Comparison of ENCODE assay signal across 8 mouse cellular contexts in the genomic region with DNA sequence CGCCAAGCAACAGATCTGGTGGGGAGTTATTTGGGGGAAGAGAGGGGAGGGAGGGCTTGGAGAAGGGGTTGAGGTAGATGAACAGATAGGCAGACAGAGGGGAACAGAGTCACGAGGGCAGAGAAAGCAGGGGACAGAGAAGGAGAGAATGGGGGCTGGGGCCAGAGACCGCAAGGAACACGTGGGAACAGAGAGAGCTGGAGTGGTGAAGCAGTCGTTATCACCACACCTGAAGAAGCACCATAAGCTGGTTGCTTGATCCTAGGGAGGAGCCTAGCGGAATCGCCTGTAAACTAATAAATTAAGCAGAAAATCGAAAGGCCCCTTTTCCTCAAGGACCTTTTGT. TPM values are rescaled to one million over a fixed set of nuclear protein-coding genes. Genes with fewer than 3 reads are reported as not detected.
A peak's percentile ranks its signal among the peaks of the same experiment; 100 is the strongest.
DNase-seq lines count a peak whose midpoint lies in the region; ATAC-seq and TF ChIP-seq lines count a peak whose summit lies in the region.

No protein-coding gene starts in this region.

- H3K4me3 ChIP-seq in layer of hippocampus, adult 2 months, result peak overlapping the region; percentile 68
- H3K4me3 ChIP-seq in embryonic facial prominence, embryonic 13.5 days, result peak overlapping the region; percentile 55
- H3K4me3 ChIP-seq in intestine, embryonic 16.5 days (ENCODE audit: low read length), result peak overlapping the region; percentile 45
- H3K4me3 ChIP-seq in myocyte, result peak overlapping the region; percentile 23

- H3ac ChIP-seq in myocyte (ENCODE audit: control insufficient read depth, insufficient read length), result no peak overlapping the region

- no peak for ATAC-seq in embryonic facial prominence, embryonic 13.5 days (ENCODE audit: insufficient number of reproducible peaks, insufficient read depth, low FRiP score, low TSS enrichment, low read depth)
- peak; percentile 30 for ATAC-seq in intestine, embryonic 16.5 days

- peak overlapping the region; percentile 75 for H3K9ac ChIP-seq in embryonic facial prominence, embryonic 13.5 days
- peak overlapping the region; percentile 62 for H3K9ac ChIP-seq in intestine, embryonic 16.5 days (ENCODE audit: low read depth, low read length)

- no peaks in the 10 kb centered on the region for H3K79me2 ChIP-seq in myocyte (ENCODE audit: control insufficient read depth, insufficient read depth)

- DNase-seq in layer of hippocampus, adult 2 months (ENCODE audit: low spot score in 2 of 2), result no peak
- DNase-seq in layer of hippocampus, adult 8-10 months (ENCODE audit: low spot score in 2 of 2), result no peak
- no peak for DNase-seq in B cell, adult 2 months
- no peak for DNase-seq in retina, embryonic 14.5 days (ENCODE audit: low spot score)
- DNase-seq in spleen, postnatal 14 days (ENCODE audit: low spot score in 2 of 2), result no peak

- peaks cover 4% of the 10 kb centered on the region; the same call in 1 of the 2 replicates for H3K4me1 ChIP-seq in embryonic facial prominence, embryonic 13.5 days
- H3K4me1 ChIP-seq in intestine, embryonic 16.5 days (ENCODE audit: control insufficient read depth, insufficient read depth, low read length), result 0 out of 2 replicates have a peak, but pooled peaks cover 2% of the 10 kb centered on the region

- no peaks in the 10 kb centered on the region for H3K27me3 ChIP-seq in embryonic facial prominence, embryonic 13.5 days
- no peaks in the 10 kb centered on the region for H3K27me3 ChIP-seq in intestine, embryonic 16.5 days (replicated peaks; ENCODE audit: control insufficient read depth, insufficient read depth, low read length)
- H3K27me3 ChIP-seq in myocyte (ENCODE audit: control insufficient read depth, insufficient read depth, insufficient read length), result no peaks in the 10 kb centered on the region

- no peak for TF ChIP-seq POLR2A in myocyte (IDR thresholded peaks at IDR 0.05; ENCODE audit: insufficient read length, low read depth)

- no peaks in the 10 kb centered on the region for H3K9me3 ChIP-seq in embryonic facial prominence, embryonic 13.5 days
- H3K9me3 ChIP-seq in intestine, embryonic 16.5 days (ENCODE audit: control insufficient read depth, low read length), result no peaks in the 10 kb centered on the region; the same call in 1 of the 2 replicates

- no peak for TF ChIP-seq CTCF in layer of hippocampus, adult 2 months (conservative IDR thresholded peaks at IDR 0.05)

- WGBS in embryonic facial prominence, embryonic 13.5 days, result 5% methylated on average over 8 of the region's 8 CpGs
- 4% methylated on average over 8 of the region's 8 CpGs for WGBS in intestine, embryonic 16.5 days

- H3K27ac ChIP-seq in layer of hippocampus, adult 2 months, result peak overlapping the region; percentile 93
- H3K27ac ChIP-seq in embryonic facial prominence, embryonic 13.5 days, result peak overlapping the region; percentile 100
- H3K27ac ChIP-seq in intestine, embryonic 16.5 days (ENCODE audit: low read length), result peak overlapping the region; percentile 98

- H3K4me2 ChIP-seq in embryonic facial prominence, embryonic 13.5 days, result peak overlapping the region; percentile 75
- peak overlapping the region; percentile 52 for H3K4me2 ChIP-seq in intestine, embryonic 16.5 days (ENCODE audit: low read depth, low read length)
- peak overlapping the region; percentile 94 for H3K4me2 ChIP-seq in myocyte (ENCODE audit: low read depth)

- H3K36me3 ChIP-seq in embryonic facial prominence, embryonic 13.5 days, result peaks cover 5% of the 10 kb centered on the region
- H3K36me3 ChIP-seq in intestine, embryonic 16.5 days (ENCODE audit: control insufficient read depth, insufficient read depth, low read length), result no peaks in the 10 kb centered on the region
- no peaks in the 10 kb centered on the region for H3K36me3 ChIP-seq in myocyte (ENCODE audit: control insufficient read depth, insufficient read depth)

TF ChIP-seq in myocyte, 11 proteins besides CTCF, POLR2A, EP300 and RAD21:
- TF ChIP-seq E2F4 (IDR thresholded peaks at IDR 0.05; ENCODE audit: insufficient read depth) (no peak), MYOG (IDR thresholded peaks at IDR 0.05; ENCODE audit: control insufficient read depth in 1 of 3, insufficient read depth in 1 of 3, insufficient read length in 2 of 3, low read depth in 2 of 3) (no peak), SRF (IDR thresholded peaks at IDR 0.05; ENCODE audit: control insufficient read depth, insufficient read length, low read depth) (no peak), MAX (IDR thresholded peaks at IDR 0.05; ENCODE audit: low read depth) (no peak), MYOD1 (IDR thresholded peaks at IDR 0.05; ENCODE audit: control insufficient read depth in 1 of 3, insufficient read length in 2 of 3, low read depth in 2 of 3) (no peak), USF1 (IDR thresholded peaks at IDR 0.05; ENCODE audit: low read depth) (no peak), CEBPB (IDR thresholded peaks at IDR 0.05; ENCODE audit: insufficient read depth, poor library complexity, severe bottlenecking) (no peak), TCF3 (IDR thresholded peaks at IDR 0.05; ENCODE audit: insufficient read length, low read depth) (no peak), TCF12 (IDR thresholded peaks at IDR 0.05; ENCODE audit: insufficient read depth, poor library complexity, severe bottlenecking) (no peak), REST (IDR thresholded peaks at IDR 0.05; ENCODE audit: insufficient read depth, insufficient read length) (no peak), POLR2AphosphoS2 (IDR thresholded peaks at IDR 0.05; ENCODE audit: insufficient read length, low read depth) (no peak)

RNA-seq across cellular contexts. Expression of gene Rdm1, which starts 0.4 kb away (rescaled TPM):
- 1 to 10 TPM; 8.4 to 10.0 TPM for total RNA-seq in layer of hippocampus, adult 2 months (2021)
- total RNA-seq in layer of hippocampus, adult 8-10 months (2022), result 10 to 100 TPM in 3 of 4 experiments, 1 to 10 TPM in 1; 9.3 to 16.1 (median 11.0) TPM
- polyA plus RNA-seq in embryonic facial prominence, embryonic 13.5 days (2015; fragmentation: Nextera tagmentation; extraction: Ambion mirVana), result 55.5 and 63.7 TPM in 2 replicates
- 36.3 and 41.7 TPM in 2 replicates for polyA plus RNA-seq in intestine, embryonic 16.5 days (2015; fragmentation: Nextera tagmentation; extraction: Ambion mirVana)
- polyA plus RNA-seq in myocyte (2012; fragmentation: generic; extraction: Trizol), result 8.5 TPM

RNA-seq across cellular contexts. Expression of gene Gm11634, which starts 27.6 kb away (rescaled TPM):
- total RNA-seq in layer of hippocampus, adult 2 months (2021), result not detected
- total RNA-seq in layer of hippocampus, adult 8-10 months (2022), result not detected
- not detected in 2 replicates for polyA plus RNA-seq in embryonic facial prominence, embryonic 13.5 days (2015; fragmentation: Nextera tagmentation; extraction: Ambion mirVana)
- polyA plus RNA-seq in intestine, embryonic 16.5 days (2015; fragmentation: Nextera tagmentation; extraction: Ambion mirVana), result not detected in 2 replicates
- polyA plus RNA-seq in myocyte (2012; fragmentation: generic; extraction: Trizol), result not detected

RNA-seq across cellular contexts. Expression of gene Arl4d, which starts 38.7 kb away (rescaled TPM):
- total RNA-seq in layer of hippocampus, adult 2 months (2021), result 10 to 100 TPM; 10.6 to 16.0 TPM
- 10 to 100 TPM; 11.8 to 21.0 (median 17.4) TPM for total RNA-seq in layer of hippocampus, adult 8-10 months (2022)
- polyA plus RNA-seq in embryonic facial prominence, embryonic 13.5 days (2015; fragmentation: Nextera tagmentation; extraction: Ambion mirVana), result 3.3 and 3.4 TPM in 2 replicates
- 6.6 and 6.9 TPM in 2 replicates for polyA plus RNA-seq in intestine, embryonic 16.5 days (2015; fragmentation: Nextera tagmentation; extraction: Ambion mirVana)
- 7.7 TPM for polyA plus RNA-seq in myocyte (2012; fragmentation: generic; extraction: Trizol)

RNA-seq across cellular contexts. Expression of gene Tmem106a, which starts 44.6 kb away (rescaled TPM):
- total RNA-seq in layer of hippocampus, adult 2 months (2021), result 1 to 10 TPM; 2.4 to 4.2 TPM
- 1 to 10 TPM; 1.6 to 4.4 (median 3.3) TPM for total RNA-seq in layer of hippocampus, adult 8-10 months (2022)
- 3.6 and 3.8 TPM in 2 replicates for polyA plus RNA-seq in embryonic facial prominence, embryonic 13.5 days (2015; fragmentation: Nextera tagmentation; extraction: Ambion mirVana)
- 38.6 and 49.4 TPM in 2 replicates for polyA plus RNA-seq in intestine, embryonic 16.5 days (2015; fragmentation: Nextera tagmentation; extraction: Ambion mirVana)
- 1.8 TPM for polyA plus RNA-seq in myocyte (2012; fragmentation: generic; extraction: Trizol)
